Mouse (Mus musculus): ENCODE measurements around the gene Tsc22d2. TPM values are rescaled to one million over a fixed set of nuclear protein-coding genes. Genes with fewer than 3 reads are reported as not detected.

Gene Tsc22d2
- 15.2 and 15.3 TPM in 2 replicates for polyA plus RNA-seq (2012; rRNA removed; ENCODE audit: low replicate concordance)

GRCm38 (mm10) chr3:58414234-58414938, at the start of gene Tsc22d2:
TSS of gene Tsc22d2 (plus strand) at chr3:58414715.

Other genes with a start within 250 kb of the Tsc22d2 start
- 0.85 and 0.94 TPM in 2 replicates for gene Eif2a, start 111.1 kb downstream of the Tsc22d2 start, polyA plus RNA-seq (2012; rRNA removed; ENCODE audit: low replicate concordance)
- gene Serp1, start 111.2 kb downstream of the Tsc22d2 start, polyA plus RNA-seq (2012; rRNA removed; ENCODE audit: low replicate concordance): 51.9 and 103 TPM in 2 replicates
- gene Selenot, start 161.9 kb downstream of the Tsc22d2 start, polyA plus RNA-seq (2012; rRNA removed; ENCODE audit: low replicate concordance): 14.3 and 16.4 TPM in 2 replicates
- not detected in 2 replicates for gene Erich6, start 222.5 kb downstream of the Tsc22d2 start, polyA plus RNA-seq (2012; rRNA removed; ENCODE audit: low replicate concordance)